Mouse (Mus musculus) MEL (cell line): ENCODE measurements around the gene Dgkh. TPM values are rescaled to one million over a fixed set of nuclear protein-coding genes. Genes with fewer than 3 reads are reported as not detected.

ENCODE experiments used
- DNase-seq: peaks from one replicate; pipeline ENCODE4 v3.0.0; 2011; ENCODE audit warnings: low read depth, low spot score
- H3K27ac ChIP-seq: 2 replicates; pipeline ENCODE4 v1.5.1; 2012; ENCODE audit warnings: low read depth, mild to moderate bottlenecking, control low read depth, low read length, moderate library complexity; ENCODE audit not compliant: control insufficient read depth
- H3K27me3 ChIP-seq, 2 experiments: fragments of 150-350 bp in 1 of 2; sonication (generic) in 1 of 2; 2 replicates each; pipeline ENCODE4 v1.6.1; 2012; ENCODE audit warnings: low read length in 2 of 2, mild to moderate bottlenecking in 2 of 2, improper control_type of control experiment in 1 of 2, moderate library complexity in 1 of 2; ENCODE audit not compliant: insufficient read depth in 2 of 2, control insufficient read depth in 1 of 2
- H3K36me3 ChIP-seq, 2 experiments: 2 replicates each; pipeline ENCODE4 v1.6.1; 2012 to 2014; ENCODE audit warnings: low read length in 2 of 2, improper control_type of control experiment in 1 of 2, inconsistent platforms in 1 of 2, mild to moderate bottlenecking in 1 of 2; ENCODE audit not compliant: insufficient read depth in 2 of 2, control insufficient read depth in 1 of 2
- H3K4me1 ChIP-seq, 2 experiments: fragments of 150-350 bp in 1 of 2; sonication (generic) in 1 of 2; 2 replicates each; pipeline ENCODE4 v1.6.1; 2012; ENCODE audit warnings: low read length in 2 of 2, improper control_type of control experiment in 1 of 2, mild to moderate bottlenecking in 1 of 2; ENCODE audit not compliant: insufficient read depth in 2 of 2, control insufficient read depth in 1 of 2
- H3K4me3 ChIP-seq, 2 experiments: fragments of 150-350 bp in 1 of 2; sonication (generic) in 1 of 2; 2 replicates each; pipeline ENCODE4 v1.5.1; 2012; ENCODE audit warnings: low read depth in 2 of 2, low read length in 2 of 2, mild to moderate bottlenecking in 2 of 2, moderate library complexity in 2 of 2, control low read depth in 1 of 2, improper control_type of control experiment in 1 of 2; ENCODE audit not compliant: control insufficient read depth in 1 of 2, insufficient read depth in 1 of 2
- H3K79me2 ChIP-seq: 2 replicates; pipeline ENCODE4 v1.6.1; 2012; ENCODE audit warnings: mild to moderate bottlenecking, low read length, moderate library complexity; ENCODE audit not compliant: control insufficient read depth, poor library complexity, insufficient read depth
- H3K9ac ChIP-seq: 2 replicates; pipeline ENCODE4 v1.6.1; 2012; ENCODE audit warnings: low read depth, mild to moderate bottlenecking, control low read depth, low read length, moderate library complexity; ENCODE audit not compliant: control insufficient read depth, poor library complexity, severe bottlenecking
- H3K9me3 ChIP-seq: fragments of 150-350 bp; sonication (generic); replicated peaks from 2 replicates; pipeline ENCODE4 v1.6.1; 2012; ENCODE audit warnings: mild to moderate bottlenecking, low read length, improper control_type of control experiment, moderate library complexity; ENCODE audit not compliant: insufficient read depth
- BHLHE40 ChIP-seq: IDR thresholded peaks from 2 replicates; pipeline ENCODE4 v1.6.1; 2012; ENCODE audit warnings: low read depth, mild to moderate bottlenecking, inconsistent platforms, low read length, improper control_type of control experiment, borderline replicate concordance
- EP300 ChIP-seq, 2 experiments: IDR thresholded peaks; 2 replicates each; pipeline ENCODE4 v1.6.1; 2011; ENCODE audit warnings: improper control_type of control experiment in 2 of 2, low read length in 2 of 2, low read depth in 1 of 2, mild to moderate bottlenecking in 1 of 2
- ETS1 ChIP-seq: IDR thresholded peaks from 2 replicates; pipeline ENCODE4 v1.6.1; 2012; ENCODE audit warnings: low read depth, mild to moderate bottlenecking, inconsistent platforms, low read length, improper control_type of control experiment, moderate library complexity
- GABPA ChIP-seq: IDR thresholded peaks from 2 replicates; pipeline ENCODE4 v1.6.1; 2012; ENCODE audit warnings: low read depth, mild to moderate bottlenecking, inconsistent platforms, low read length, improper control_type of control experiment, moderate library complexity
- GATA1 ChIP-seq: IDR thresholded peaks from 2 replicates; pipeline ENCODE4 v1.6.1; 2011; ENCODE audit warnings: low read depth, low read length, improper control_type of control experiment
- MAFK ChIP-seq: IDR thresholded peaks from 2 replicates; pipeline ENCODE4 v1.6.1; 2011; ENCODE audit warnings: low read depth, mild to moderate bottlenecking, low read length, improper control_type of control experiment, borderline replicate concordance
- MAZ ChIP-seq: IDR thresholded peaks from 2 replicates; pipeline ENCODE4 v1.6.1; 2012; ENCODE audit warnings: low read depth, mild to moderate bottlenecking, inconsistent platforms, low read length, improper control_type of control experiment
- MEF2A ChIP-seq: IDR thresholded peaks from 2 replicates; pipeline ENCODE4 v1.6.1; 2014; ENCODE audit warnings: low read depth, mild to moderate bottlenecking, inconsistent platforms, low read length, improper control_type of control experiment; ENCODE audit not compliant: poor library complexity, insufficient replicate concordance, severe bottlenecking; ENCODE audit errors: extremely low read depth
- MXI1 ChIP-seq: IDR thresholded peaks from 2 replicates; pipeline ENCODE4 v1.6.1; 2011; ENCODE audit warnings: mild to moderate bottlenecking, low read depth, low read length, improper control_type of control experiment
- MYC ChIP-seq: IDR thresholded peaks from 2 replicates; pipeline ENCODE4 v1.6.1; 2011; ENCODE audit warnings: low read depth, mild to moderate bottlenecking, low read length, improper control_type of control experiment, moderate library complexity
- NELFE ChIP-seq: IDR thresholded peaks from 2 replicates; pipeline ENCODE4 v1.6.1; 2011; ENCODE audit warnings: low read depth, low read length, improper control_type of control experiment
- NRF1 ChIP-seq: IDR thresholded peaks from 2 replicates; pipeline ENCODE4 v1.6.1; 2014; ENCODE audit warnings: low read depth, mild to moderate bottlenecking, inconsistent platforms, low read length, improper control_type of control experiment, moderate library complexity; ENCODE audit not compliant: poor library complexity, insufficient read depth, severe bottlenecking
- POLR2A ChIP-seq, 2 experiments: IDR thresholded peaks; 2 replicates each; pipeline ENCODE4 v1.6.1; 2011 to 2012; ENCODE audit warnings: low read length in 2 of 2, mild to moderate bottlenecking in 2 of 2, control low read depth in 1 of 2, improper control_type of control experiment in 1 of 2, low read depth in 1 of 2, moderate library complexity in 1 of 2; ENCODE audit not compliant: control insufficient read depth in 1 of 2, insufficient read depth in 1 of 2, poor library complexity in 1 of 2
- POLR2AphosphoS5 ChIP-seq: IDR thresholded peaks from 2 replicates; pipeline ENCODE4 v1.6.1; 2012; ENCODE audit warnings: low read depth, borderline replicate concordance, mild to moderate bottlenecking, inconsistent platforms, low read length, moderate library complexity, mixed read lengths
- SIN3A ChIP-seq: IDR thresholded peaks from 2 replicates; pipeline ENCODE4 v1.6.1; 2012; ENCODE audit warnings: low read length, improper control_type of control experiment, inconsistent platforms
- SMC3 ChIP-seq: IDR thresholded peaks from 2 replicates; pipeline ENCODE4 v1.6.1; 2011; ENCODE audit warnings: low read depth, low read length, improper control_type of control experiment
- TBP ChIP-seq: IDR thresholded peaks from 2 replicates; pipeline ENCODE4 v1.8.0; 2011; ENCODE audit warnings: low read depth, low read length, improper control_type of control experiment
- UBTF ChIP-seq: IDR thresholded peaks from 2 replicates; pipeline ENCODE4 v1.6.1; 2012; ENCODE audit warnings: low read depth, mild to moderate bottlenecking, inconsistent platforms, low read length, improper control_type of control experiment, moderate library complexity, borderline replicate concordance; ENCODE audit not compliant: insufficient read depth
- USF1 ChIP-seq: IDR thresholded peaks from 2 replicates; pipeline ENCODE4 v1.6.1; 2014; ENCODE audit warnings: low read depth, mild to moderate bottlenecking, inconsistent platforms, low read length, improper control_type of control experiment, moderate library complexity
- ZKSCAN1 ChIP-seq: IDR thresholded peaks from 2 replicates; pipeline ENCODE4 v1.6.1; 2012; ENCODE audit warnings: low read depth, mild to moderate bottlenecking, inconsistent platforms, low read length, improper control_type of control experiment, moderate library complexity
- ZNF384 ChIP-seq: IDR thresholded peaks from 2 replicates; pipeline ENCODE4 v1.6.1; 2012; ENCODE audit warnings: low read depth, mild to moderate bottlenecking, inconsistent platforms, low read length, improper control_type of control experiment
- polyA plus RNA-seq, 2 experiments: library from polyadenylated mRNA; stranded (reverse) in 1 of 2; unstranded in 1 of 2; fragments of >175 nt in 1 of 2; fragments of >200 nt in 1 of 2; gene quantifications; 2 replicates each; pipeline versions ENCODE4 v1.2.1 to v1.2.4; 2012; ENCODE audit warnings: low replicate concordance in 2 of 2, low read depth in 1 of 2; ENCODE audit not compliant: insufficient read length in 2 of 2, insufficient read depth in 1 of 2, missing spikeins in 1 of 2
- total RNA-seq: library from RNA; depleted of rRNA; stranded (reverse); fragments of 300-350 nt; gene quantifications from 2 replicates; pipeline ENCODE4 v1.2.3, GENCODE M21; 2012

Gene Dgkh
- total and polyA plus RNA-seq, 3 experiments: under 0.01 TPM; not detected in 2

- H3K27me3 ChIP-seq: no peaks in the 10 kb centered on the region; a peak in 2 of 4 replicates
- no peaks in the 10 kb centered on the region for H3K9me3 ChIP-seq
- no peaks in the 10 kb centered on the region for H3K4me1 ChIP-seq
- no peak overlapping the region for H3K4me3 ChIP-seq
- no peak overlapping the region for H3K9ac ChIP-seq
- no peaks in the 10 kb centered on the region for H3K79me2 ChIP-seq
- TF ChIP-seq MYC: no peak
- TF ChIP-seq GABPA: no peak
- TF ChIP-seq TBP: no peak
- no peak for TF ChIP-seq ZKSCAN1
- TF ChIP-seq MAFK: no peak
- TF ChIP-seq POLR2A (IDR thresholded peaks at IDR 0.05; ENCODE audit: control insufficient read depth in 1 of 2, insufficient read depth in 1 of 2, low read depth in 1 of 2, low read length in 2 of 2, poor library complexity in 1 of 2): no peak
- TF ChIP-seq MAZ: no peak
- TF ChIP-seq MEF2A: no peak
- no peak for TF ChIP-seq UBTF
- TF ChIP-seq ZNF384: no peak
- TF ChIP-seq SMC3: no peak
- no peak for TF ChIP-seq SIN3A
- TF ChIP-seq GATA1: no peak
- no peak for TF ChIP-seq POLR2AphosphoS5
- no peak for TF ChIP-seq MXI1
- no peak for TF ChIP-seq USF1
- no peak for DNase-seq
- no peaks in the 10 kb centered on the region for H3K36me3 ChIP-seq
- H3K27ac ChIP-seq: no peak overlapping the region
Measured at GRCm38 (mm10) chr14:78656832-78657626, 75.5 kb downstream of the Dgkh start.

- DNase-seq: no peak
- no peaks in the 10 kb centered on the region for H3K4me1 ChIP-seq
- H3K9ac ChIP-seq: no peak overlapping the region
- H3K4me3 ChIP-seq: no peak overlapping the region
- no peaks in the 10 kb centered on the region for H3K9me3 ChIP-seq
- H3K27me3 ChIP-seq: no peaks in the 10 kb centered on the region; a peak in 2 of 4 replicates
- H3K79me2 ChIP-seq: no peaks in the 10 kb centered on the region
- H3K36me3 ChIP-seq: no peaks in the 10 kb centered on the region
- TF ChIP-seq NELFE: no peak
- no peak for TF ChIP-seq ZKSCAN1
- no peak for TF ChIP-seq NRF1
- TF ChIP-seq BHLHE40: no peak
- no peak for TF ChIP-seq GATA1
- no peak for TF ChIP-seq ETS1
- TF ChIP-seq EP300 (IDR thresholded peaks at IDR 0.05; ENCODE audit: low read depth in 1 of 2, low read length in 2 of 2): no peak
- no peak for TF ChIP-seq USF1
- no peak for TF ChIP-seq MXI1
- no peak for TF ChIP-seq GABPA
- no peak for TF ChIP-seq SIN3A
- no peak overlapping the region for H3K27ac ChIP-seq
Measured at GRCm38 (mm10) chr14:78654939-78655556, 77.5 kb downstream of the Dgkh start.
